Mouse (Mus musculus) layer of hippocampus, adult 9-10 months (tissue): Measurements from ENCODE around the gene Cbr3.
"Not testable (repeated sequence)": the region's sequence is repeated elsewhere in the genome, so short reads cannot be mapped to it uniquely, and the experiment has no call there.

Experiments used
- DNase-seq: peaks from one replicate; pipeline ENCODE4 v3.0.0; 2022; ENCODE audit warnings: low spot score

Cbr3 gene

GRCm38 (mm10) chr16:93682689-93683507 is at the start of gene Cbr3:
Cbr3 (plus strand) TSS chr16:93683215.
- no peak for DNase-seq

- no peak for DNase-seq
Observed at GRCm38 (mm10) chr16:93644006-93644405, 39.0 kb upstream of the Cbr3 start.

GRCm38 (mm10) chr16:93648441-93649183 is 34.4 kb upstream of the Cbr3 start:
- DNase-seq: no peak

- no peak for DNase-seq
Observed at GRCm38 (mm10) chr16:93667976-93668375, 15.0 kb upstream of the Cbr3 start.

- no peak for DNase-seq
Observed at GRCm38 (mm10) chr16:93669521-93669920, 13.5 kb upstream of the Cbr3 start.

GRCm38 (mm10) chr16:93670466-93670865 is 12.5 kb upstream of the Cbr3 start:
- DNase-seq: not testable (repeated sequence)

GRCm38 (mm10) chr16:93671064-93671463 is 12.0 kb upstream of the Cbr3 start:
- no peak for DNase-seq

- no peak for DNase-seq
Observed at GRCm38 (mm10) chr16:93676376-93676775, 6.6 kb upstream of the Cbr3 start.

GRCm38 (mm10) chr16:93678206-93678605 is 4.8 kb upstream of the Cbr3 start:
- no peak for DNase-seq

GRCm38 (mm10) chr16:93679165-93679564 is 3.9 kb upstream of the Cbr3 start:
- no peak for DNase-seq

- DNase-seq: no peak
Observed at GRCm38 (mm10) chr16:93682156-93682688, 793 bp upstream of the Cbr3 start.

- DNase-seq: no peak
Observed at GRCm38 (mm10) chr16:93683508-93684236, 657 bp downstream of the Cbr3 start.

GRCm38 (mm10) chr16:93684441-93684840 is 1.4 kb downstream of the Cbr3 start:
- DNase-seq: no peak

GRCm38 (mm10) chr16:93685783-93686182 is 2.8 kb downstream of the Cbr3 start:
- not testable (repeated sequence) for DNase-seq

GRCm38 (mm10) chr16:93686421-93686820 is 3.4 kb downstream of the Cbr3 start:
- DNase-seq: no peak

GRCm38 (mm10) chr16:93686945-93687344 is 3.9 kb downstream of the Cbr3 start:
- no peak for DNase-seq

- DNase-seq: no peak
Observed at GRCm38 (mm10) chr16:93691206-93691841, 8.3 kb downstream of the Cbr3 start.

GRCm38 (mm10) chr16:93692744-93693143 is 9.7 kb downstream of the Cbr3 start:
- no peak for DNase-seq

- DNase-seq: no peak
Observed at GRCm38 (mm10) chr16:93707116-93707515, 24.1 kb downstream of the Cbr3 start.

GRCm38 (mm10) chr16:93709217-93709616 is 26.2 kb downstream of the Cbr3 start:
- DNase-seq: no peak

GRCm38 (mm10) chr16:93710924-93711323 is 27.9 kb downstream of the Cbr3 start:
- DNase-seq: peak; percentile 82
